Mouse (Mus musculus) cortical plate, adult 2 months (tissue): ENCODE results near the gene Zbtb20.

Source experiments
- CTCF ChIP-seq: fragments of 200-500 bp; IDR thresholded peaks from 2 replicates; pipeline ENCODE4 v1.5.1; 2011; ENCODE audit warnings: mild to moderate bottlenecking, control low read depth, low read length; ENCODE audit not compliant: insufficient read depth; ENCODE audit errors: extremely low read depth
- POLR2A ChIP-seq: fragments of 200-500 bp; IDR thresholded peaks from 2 replicates; pipeline ENCODE4 v1.6.1; 2011; ENCODE audit warnings: mild to moderate bottlenecking, low read length, control low read depth; ENCODE audit not compliant: insufficient read depth; ENCODE audit errors: extremely low read depth

GRCm38 (mm10) chr16:43221313-43221712 lies 345.6 kb downstream of the Zbtb20 start:
- TF ChIP-seq CTCF (no peak), POLR2A (no peak)
